Mouse (Mus musculus): Measurements from ENCODE around the gene Gab3. TPM values are rescaled to one million over a fixed set of nuclear protein-coding genes. Genes with fewer than 3 reads are reported as not detected.

Gab3 gene
- polyA plus RNA-seq (2016; fragmentation: Nextera tagmentation; extraction: Ambion mirVana) = 0.77 and 0.83 TPM in 2 replicates

DNA sequence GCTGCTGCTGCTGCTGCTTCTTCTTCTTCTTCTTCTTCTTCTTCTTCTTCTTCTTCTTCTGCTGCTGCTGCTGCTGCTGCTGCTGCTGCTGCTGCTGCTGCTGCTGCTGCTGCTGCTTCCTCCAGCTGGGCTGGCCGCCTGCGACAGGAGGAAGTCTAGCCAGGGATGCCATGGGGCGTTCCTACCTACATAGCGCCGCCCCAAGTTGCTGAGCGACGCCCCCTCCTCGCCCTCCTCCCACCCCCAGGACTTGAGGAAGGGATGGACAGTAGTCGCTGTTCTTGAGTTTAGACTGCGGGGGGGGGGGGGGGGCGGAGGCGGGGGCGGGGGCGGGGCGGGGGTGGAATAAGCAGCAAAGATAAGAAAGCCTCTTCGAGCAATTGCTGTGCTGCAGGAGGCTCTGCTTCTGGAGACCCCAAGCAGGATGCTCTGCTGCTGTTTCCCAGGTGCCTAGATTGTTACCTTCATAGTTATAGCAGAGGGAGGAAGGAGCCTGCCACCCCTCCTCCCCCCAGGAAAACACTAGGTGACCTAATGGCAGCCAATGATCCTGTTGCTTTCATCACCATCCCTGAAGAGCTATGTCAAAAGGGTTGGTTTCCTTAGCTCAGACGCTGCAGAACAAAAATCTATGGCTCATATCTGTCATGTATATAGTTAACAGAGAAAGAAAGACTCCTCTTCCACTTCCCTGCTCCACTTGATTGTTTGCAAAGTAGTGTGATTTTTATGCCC is at the start of gene Gab3:
Gab3 (minus strand) TSS at position 685 of the 735 bp plus-strand sequence.
- peak; percentile 39 for DNase-seq (ENCODE audit: low spot score)
- H3K27ac ChIP-seq = peak within 1 kb of the TSS; percentile 59; the same call in 1 of the 2 replicates
- 10% methylated on average over 10 of the region's 17 CpGs for WGBS

DNA sequence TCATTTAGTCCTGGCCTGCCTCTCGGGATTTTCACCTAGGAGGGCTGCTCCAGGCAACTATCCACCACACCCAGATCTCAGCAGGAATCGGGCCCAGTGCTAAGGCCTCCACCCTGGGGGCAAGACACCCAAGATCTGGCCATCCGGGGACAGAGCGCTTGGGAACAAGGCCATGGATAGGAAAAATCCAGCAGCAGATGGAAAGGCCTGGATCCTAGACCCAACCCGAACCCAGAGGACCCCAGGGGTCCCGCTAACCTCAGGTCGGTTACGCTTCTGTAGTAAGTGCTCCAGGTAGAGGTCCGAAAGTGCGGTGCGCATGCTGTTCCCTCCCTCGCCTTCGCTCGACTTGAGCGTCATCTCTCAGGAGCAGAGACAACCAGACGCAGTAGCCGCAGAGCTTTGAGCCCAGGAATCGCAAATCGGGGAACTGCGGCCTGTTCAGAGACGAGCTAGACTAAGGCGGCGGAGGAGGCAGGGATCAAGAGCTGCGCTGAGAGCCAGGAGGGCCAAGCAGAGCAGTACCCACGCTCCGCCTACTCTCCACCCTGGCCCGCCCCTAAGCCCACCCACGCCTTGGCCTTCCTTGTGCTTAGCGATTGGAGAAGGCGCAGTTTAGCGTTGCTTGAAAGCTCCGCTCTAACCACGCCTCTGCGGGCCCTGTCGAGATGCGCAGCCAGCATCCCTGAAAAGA is 45.4 kb upstream of the Gab3 start, which contains the start of gene Mpp1:
Mpp1 (minus strand) TSS at position 550 of the 694 bp plus-strand sequence.
- Histone ChIP-seq H3K9me3 (no peaks in the 10 kb centered on the region), H3K36me3 (no peaks in the 10 kb centered on the region), H3K27ac (peak within 1 kb of the TSS; percentile 80), H3K27me3 (ENCODE audit: insufficient read depth, poor library complexity, severe bottlenecking) (no peaks in the 10 kb centered on the region), H3K4me1 (replicated peaks) (no peaks in the 10 kb centered on the region), H3K4me3 (peak within 1 kb of the TSS; percentile 57)
- peak; percentile 85 for DNase-seq (ENCODE audit: low spot score)
- WGBS = 16% methylated on average over 36 of the region's 36 CpGs

More for the DNA sequence above, at the start of gene Gab3:
- H3K9me3 ChIP-seq = no peaks in the 10 kb centered on the region
- peak within 1 kb of the TSS; percentile 59 for H3K4me3 ChIP-seq
- no peaks in the 10 kb centered on the region for H3K27me3 ChIP-seq (ENCODE audit: insufficient read depth, poor library complexity, severe bottlenecking)
- no peaks in the 10 kb centered on the region for H3K36me3 ChIP-seq
- H3K4me1 ChIP-seq (replicated peaks) = no peaks in the 10 kb centered on the region

DNA sequence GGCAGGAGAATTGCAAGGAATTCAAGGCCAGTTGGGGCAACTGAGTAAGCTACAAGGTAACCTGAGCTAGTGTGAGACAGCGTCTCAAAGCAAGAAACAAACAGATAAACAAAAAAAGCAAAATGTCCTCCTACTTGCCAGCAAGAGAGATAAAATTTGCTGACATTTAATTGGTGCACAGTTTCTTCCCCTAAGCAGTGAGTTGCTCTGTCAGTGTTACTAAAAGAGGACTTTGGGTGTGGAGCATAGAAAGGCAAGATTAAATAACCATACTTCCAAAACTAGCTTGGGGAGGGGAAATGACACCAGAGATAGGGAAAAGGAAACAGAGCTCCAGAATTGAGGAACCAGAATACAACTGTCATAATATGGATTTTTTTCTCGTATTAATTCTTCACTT is 44.2 kb upstream of the Gab3 start:
- WGBS = 69% methylated on average over 2 of the region's 2 CpGs
- H3K36me3 ChIP-seq = no peaks in the 10 kb centered on the region
- DNase-seq (ENCODE audit: low spot score) = no peak
- H3K27ac ChIP-seq = no peak overlapping the region
- H3K4me3 ChIP-seq = no peak overlapping the region
- no peaks in the 10 kb centered on the region for H3K27me3 ChIP-seq (ENCODE audit: insufficient read depth, poor library complexity, severe bottlenecking)
- no peaks in the 10 kb centered on the region for H3K4me1 ChIP-seq (replicated peaks)
- no peaks in the 10 kb centered on the region for H3K9me3 ChIP-seq

DNA sequence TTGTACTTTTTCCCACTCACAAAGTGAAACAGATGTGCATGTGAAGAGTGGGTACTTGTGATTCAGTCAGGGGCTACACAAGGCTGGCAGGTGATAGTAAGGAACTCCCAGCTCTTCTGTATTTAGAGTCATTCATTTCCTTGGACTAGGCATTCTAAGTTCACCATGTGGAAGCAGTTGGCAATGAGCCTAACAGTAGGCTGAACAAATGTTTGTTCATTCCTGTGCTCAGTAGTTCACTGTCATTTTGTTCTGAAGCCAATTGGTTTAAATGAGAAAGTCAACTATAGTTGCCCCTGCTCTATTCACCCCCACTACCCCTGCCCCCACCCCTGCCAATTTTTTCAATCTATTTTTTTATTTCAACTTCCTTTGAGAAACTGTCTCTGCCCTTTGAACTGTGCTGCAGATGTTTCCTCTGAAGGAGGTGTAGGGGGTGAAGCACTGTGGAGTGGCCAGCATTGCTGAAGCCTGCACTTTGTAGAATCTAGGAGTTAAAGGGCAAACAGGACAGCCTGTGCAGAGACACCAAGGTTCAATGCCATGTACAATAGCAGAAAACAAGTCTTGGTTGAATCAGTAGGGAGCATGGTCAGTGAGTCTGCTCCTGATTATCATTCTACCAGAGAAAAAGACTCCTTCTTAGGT is 43.2 kb upstream of the Gab3 start:
- H3K27me3 ChIP-seq (ENCODE audit: insufficient read depth, poor library complexity, severe bottlenecking) = no peaks in the 10 kb centered on the region
- H3K9me3 ChIP-seq = no peaks in the 10 kb centered on the region
- no peak for DNase-seq (ENCODE audit: low spot score)
- no peak overlapping the region for H3K4me3 ChIP-seq
- no peaks in the 10 kb centered on the region for H3K4me1 ChIP-seq (replicated peaks)
- no peak overlapping the region for H3K27ac ChIP-seq
- no peaks in the 10 kb centered on the region for H3K36me3 ChIP-seq

DNA sequence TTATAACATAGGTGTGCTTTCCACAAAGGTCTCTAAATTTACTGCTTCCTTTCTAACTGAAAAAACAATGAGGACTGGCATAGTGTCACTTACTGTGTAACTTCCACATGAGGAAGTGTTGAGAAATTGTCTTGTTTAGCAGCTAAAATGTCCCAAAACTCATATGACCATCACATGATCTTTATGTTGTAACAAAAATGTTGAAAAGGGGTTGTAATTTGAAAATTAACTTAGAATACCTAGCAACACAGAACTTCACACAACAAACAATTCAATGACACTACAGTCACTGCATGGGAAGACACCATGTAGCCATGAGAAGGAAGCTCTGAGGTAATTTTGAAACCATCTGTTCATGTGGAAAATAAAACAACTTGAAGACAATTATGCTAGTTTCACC is 41.6 kb upstream of the Gab3 start:
- H3K36me3 ChIP-seq = no peaks in the 10 kb centered on the region
- DNase-seq (ENCODE audit: low spot score) = no peak

DNA sequence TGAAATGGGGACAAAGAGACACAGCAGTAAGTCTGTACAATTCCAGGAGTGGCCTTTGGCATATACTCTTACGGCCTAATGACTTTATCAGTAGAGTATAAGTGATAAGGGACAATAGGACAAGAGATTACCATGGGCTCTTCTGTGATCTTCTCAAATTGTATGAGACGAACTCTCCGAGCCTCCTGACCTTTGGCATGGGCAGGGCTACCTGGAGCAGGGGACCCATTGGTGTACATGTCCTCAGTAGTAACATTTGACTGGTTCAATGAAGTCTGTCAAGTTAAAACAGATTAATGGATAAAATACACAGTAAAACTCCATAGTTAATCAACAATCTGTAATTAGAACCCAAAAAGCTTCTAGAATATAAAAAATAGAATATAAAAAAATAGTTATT is 40.3 kb upstream of the Gab3 start:
- no peak for DNase-seq (ENCODE audit: low spot score)
- no peaks in the 10 kb centered on the region for H3K4me1 ChIP-seq (replicated peaks)
- no peak overlapping the region for H3K4me3 ChIP-seq
- no peak overlapping the region for H3K27ac ChIP-seq
- H3K9me3 ChIP-seq = no peaks in the 10 kb centered on the region
- no peaks in the 10 kb centered on the region for H3K27me3 ChIP-seq (ENCODE audit: insufficient read depth, poor library complexity, severe bottlenecking)
- 85% methylated on average over 3 of the region's 3 CpGs for WGBS
- H3K36me3 ChIP-seq = no peaks in the 10 kb centered on the region

More for the DNA sequence above, 41.6 kb upstream of the Gab3 start:
- Histone ChIP-seq H3K4me1 (replicated peaks) (no peaks in the 10 kb centered on the region), H3K4me3 (no peak overlapping the region), H3K27me3 (ENCODE audit: insufficient read depth, poor library complexity, severe bottlenecking) (no peaks in the 10 kb centered on the region), H3K27ac (no peak overlapping the region), H3K9me3 (no peaks in the 10 kb centered on the region)

DNA sequence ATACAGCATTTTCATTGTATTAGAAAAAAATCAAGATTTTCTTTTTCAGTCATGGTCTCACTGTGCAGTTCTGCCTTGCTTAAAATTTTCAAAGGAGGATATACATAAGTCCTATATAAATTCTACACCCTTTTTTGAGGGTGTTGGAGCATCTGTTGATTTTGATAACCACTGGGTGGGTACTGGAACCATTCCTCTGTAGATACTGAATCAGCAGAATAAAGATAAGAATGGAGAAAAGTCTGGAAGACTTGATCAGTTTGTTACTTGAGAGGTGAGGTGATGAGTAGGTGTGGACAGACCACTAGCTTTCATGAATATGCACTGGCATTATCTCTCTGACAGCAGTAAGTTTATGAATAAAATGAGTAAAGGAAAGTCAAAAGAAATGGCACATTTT is 30.3 kb upstream of the Gab3 start:
- H3K4me1 ChIP-seq (replicated peaks) = no peaks in the 10 kb centered on the region
- H3K9me3 ChIP-seq = no peaks in the 10 kb centered on the region
- no peak for DNase-seq (ENCODE audit: low spot score)
- H3K27ac ChIP-seq = no peak overlapping the region
- H3K4me3 ChIP-seq = no peak overlapping the region
- H3K36me3 ChIP-seq = peaks cover 11% of the 10 kb centered on the region
- H3K27me3 ChIP-seq (ENCODE audit: insufficient read depth, poor library complexity, severe bottlenecking) = no peaks in the 10 kb centered on the region

DNA sequence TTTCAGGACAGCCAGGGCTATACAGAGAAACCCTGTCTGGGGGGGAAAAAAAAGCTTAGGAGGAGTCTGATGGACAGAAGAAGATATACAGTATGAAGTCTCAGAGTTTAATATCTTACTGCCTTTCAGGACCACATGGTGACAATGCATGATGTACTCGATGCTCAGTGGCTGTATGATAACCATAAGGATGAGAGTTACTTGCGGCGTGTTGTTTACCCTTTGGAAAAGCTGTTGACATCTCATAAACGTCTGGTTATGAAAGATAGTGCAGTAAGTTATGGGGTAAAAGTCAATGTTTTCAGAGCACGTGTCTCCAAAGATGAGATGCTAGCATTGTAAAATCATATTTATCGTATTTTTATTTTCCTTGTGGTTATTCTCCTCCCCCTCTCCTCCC is 17.0 kb upstream of the Gab3 start:
- DNase-seq (ENCODE audit: low spot score) = no peak
- H3K9me3 ChIP-seq = no peaks in the 10 kb centered on the region
- H3K4me3 ChIP-seq = no peak overlapping the region
- H3K36me3 ChIP-seq = peaks cover 88% of the 10 kb centered on the region
- no peaks in the 10 kb centered on the region for H3K27me3 ChIP-seq (ENCODE audit: insufficient read depth, poor library complexity, severe bottlenecking)
- H3K27ac ChIP-seq = no peak overlapping the region
- WGBS = 90% methylated on average over 6 of the region's 6 CpGs
- no peaks in the 10 kb centered on the region for H3K4me1 ChIP-seq (replicated peaks)

DNA sequence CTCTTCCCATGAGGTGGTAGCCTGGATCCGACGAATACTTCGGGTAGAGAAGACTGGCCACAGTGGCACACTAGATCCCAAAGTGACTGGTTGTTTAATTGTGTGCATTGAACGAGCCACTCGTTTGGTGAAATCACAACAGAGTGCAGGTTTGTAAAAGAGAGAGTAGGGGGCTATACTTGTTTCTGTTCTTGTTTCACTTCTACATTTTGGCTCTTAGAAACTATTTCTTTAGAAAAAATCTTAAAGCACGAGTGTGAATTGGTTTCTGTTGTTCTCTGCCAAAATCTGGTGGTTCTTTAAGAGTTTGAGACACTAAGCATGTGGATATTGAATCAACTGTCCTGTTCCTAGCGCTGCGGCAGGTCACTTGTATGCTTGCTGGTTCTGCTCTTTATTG is 13.5 kb upstream of the Gab3 start:
- H3K27ac ChIP-seq = no peak overlapping the region
- 0 out of 2 replicates have a peak, but pooled peaks cover 4% of the 10 kb centered on the region for H3K9me3 ChIP-seq
- peaks cover 55% of the 10 kb centered on the region for H3K36me3 ChIP-seq
- no peaks in the 10 kb centered on the region for H3K27me3 ChIP-seq (ENCODE audit: insufficient read depth, poor library complexity, severe bottlenecking)
- DNase-seq (ENCODE audit: low spot score) = no peak
- WGBS = 92% methylated on average over 8 of the region's 8 CpGs
- no peaks in the 10 kb centered on the region; the same call in 1 of the 2 replicates for H3K4me1 ChIP-seq (replicated peaks)
- H3K4me3 ChIP-seq = no peak overlapping the region

DNA sequence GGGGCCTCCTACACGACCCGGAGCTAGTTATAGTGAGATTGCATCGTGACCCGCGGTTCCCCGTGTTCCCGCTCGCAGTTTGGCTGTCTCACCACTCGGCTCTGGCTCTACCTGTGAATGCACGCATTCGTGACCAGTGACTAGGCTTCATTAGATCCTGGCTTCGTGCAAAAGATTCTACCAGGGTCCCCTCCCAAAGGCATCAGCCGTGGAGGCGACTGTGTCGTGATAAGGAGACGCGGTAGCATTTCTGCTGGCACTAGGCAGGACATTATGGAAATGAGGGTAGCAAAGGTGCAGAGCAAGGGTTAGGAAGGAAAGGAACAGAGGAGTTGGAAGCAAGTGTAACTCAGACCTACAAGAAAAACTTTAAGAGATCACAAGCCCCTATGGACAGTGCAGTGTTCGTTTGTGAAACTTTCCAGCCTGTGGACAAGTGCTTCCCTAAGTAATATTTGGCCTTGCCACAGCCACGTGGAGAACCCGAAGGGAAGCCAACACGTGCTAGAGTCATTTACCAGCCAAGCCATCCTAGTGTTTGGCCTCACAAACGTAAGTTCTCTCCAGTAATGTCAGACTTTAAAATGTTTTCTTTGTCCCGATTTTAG is 11.0 kb upstream of the Gab3 start:
- Histone ChIP-seq H3K27me3 (ENCODE audit: insufficient read depth, poor library complexity, severe bottlenecking) (no peaks in the 10 kb centered on the region), H3K4me1 (replicated peaks) (no peaks in the 10 kb centered on the region; the same call in 1 of the 2 replicates), H3K27ac (peak overlapping the region; percentile 86), H3K36me3 (peaks cover 30% of the 10 kb centered on the region), H3K9me3 (0 out of 2 replicates have a peak, but pooled peaks cover 4% of the 10 kb centered on the region), H3K4me3 (peak overlapping the region; percentile 62)
- DNase-seq (ENCODE audit: low spot score) = peak; percentile 8
- 17% methylated on average over 23 of the region's 23 CpGs for WGBS

DNA sequence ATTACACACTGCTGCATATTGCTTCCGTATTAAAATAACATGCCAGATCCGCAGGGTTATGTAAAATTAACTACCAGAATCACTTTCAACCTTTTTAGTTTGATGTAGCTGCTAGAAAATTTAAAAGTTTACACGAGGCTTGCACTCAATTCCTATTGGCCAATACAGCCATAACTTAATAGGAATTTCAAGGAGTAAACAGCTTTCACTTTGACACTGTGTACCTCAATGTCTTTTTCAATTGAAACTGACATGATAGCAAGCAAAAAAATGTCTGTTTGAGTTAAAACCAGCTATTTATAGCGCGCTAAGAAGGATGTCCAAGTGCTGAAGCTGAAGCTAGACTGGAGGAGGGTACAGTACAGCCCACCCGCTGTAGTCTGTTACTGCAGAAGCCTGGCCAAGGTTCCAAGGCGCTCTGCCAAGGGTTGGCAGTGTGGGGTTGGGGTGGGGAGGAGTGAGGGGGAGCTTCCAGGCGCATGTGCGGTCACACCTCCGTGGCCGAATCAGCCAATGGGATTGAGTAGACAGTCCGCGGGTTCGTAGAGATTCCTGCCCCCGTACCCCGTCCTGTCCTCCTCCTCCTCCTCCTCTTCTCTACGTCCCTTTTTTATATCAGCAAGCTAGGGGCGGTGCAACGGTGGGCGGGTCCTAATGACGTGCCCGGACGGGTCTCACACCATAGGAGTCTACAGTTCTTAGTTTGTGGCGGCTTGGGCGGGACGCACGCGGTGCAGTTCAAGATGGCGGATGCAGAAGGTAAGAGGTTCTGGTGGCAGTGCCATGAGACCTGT is 10.3 kb upstream of the Gab3 start, which contains the start of gene Dkc1:
Dkc1 (plus strand) TSS at position 486 of the 794 bp plus-strand sequence.
- H3K27ac ChIP-seq = peak within 1 kb of the TSS; percentile 86
- WGBS = 21% methylated on average over 29 of the region's 29 CpGs
- peak; percentile 91 for DNase-seq (ENCODE audit: low spot score)
- H3K4me1 ChIP-seq (replicated peaks) = no peaks in the 10 kb centered on the region; the same call in 1 of the 2 replicates
- peaks cover 23% of the 10 kb centered on the region for H3K36me3 ChIP-seq
- peak within 1 kb of the TSS; percentile 62 for H3K4me3 ChIP-seq
- H3K27me3 ChIP-seq (ENCODE audit: insufficient read depth, poor library complexity, severe bottlenecking) = no peaks in the 10 kb centered on the region
- 0 out of 2 replicates have a peak, but pooled peaks cover 4% of the 10 kb centered on the region for H3K9me3 ChIP-seq

DNA sequence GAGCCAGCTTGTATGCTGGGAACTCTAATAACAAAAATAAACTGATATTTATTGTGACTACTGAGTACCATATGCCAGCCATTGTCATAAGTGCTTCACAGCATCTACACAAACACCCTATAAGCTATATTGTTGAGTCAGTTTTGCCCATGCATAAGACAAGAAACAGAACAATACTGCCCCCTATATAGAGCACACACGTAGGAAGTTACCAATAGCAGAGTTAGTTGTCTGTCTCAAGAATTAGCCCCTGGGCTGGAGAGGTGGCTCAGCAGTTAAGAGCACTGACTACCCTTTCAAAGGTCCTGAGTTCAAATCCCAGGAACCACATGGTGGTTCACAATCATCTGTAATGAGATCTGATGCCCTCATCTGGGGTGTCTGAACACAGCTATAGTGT is 396 bp upstream of the Gab3 start:
- no peaks in the 10 kb centered on the region for H3K36me3 ChIP-seq
- WGBS = 31% methylated on average over 1 of the region's 1 CpGs
- no peak overlapping the region for H3K4me3 ChIP-seq
- DNase-seq (ENCODE audit: low spot score) = no peak
- no peak overlapping the region for H3K27ac ChIP-seq
- H3K9me3 ChIP-seq = no peaks in the 10 kb centered on the region
- H3K4me1 ChIP-seq (replicated peaks) = no peaks in the 10 kb centered on the region
- no peaks in the 10 kb centered on the region for H3K27me3 ChIP-seq (ENCODE audit: insufficient read depth, poor library complexity, severe bottlenecking)
